Mouse (Mus musculus): Measurements from ENCODE around the gene Ankfy1. TPM values are rescaled to one million over a fixed set of nuclear protein-coding genes. Genes with fewer than 3 reads are reported as not detected.
A peak's percentile ranks its signal among the peaks of the same experiment; 100 is the strongest.
"Not testable (repeated sequence)": the region's sequence is repeated elsewhere in the genome, so short reads cannot be mapped to it uniquely, and the experiment has no call there.

Ankfy1 gene
- total RNA-seq, 2 experiments from 2014 or later: 36.5 to 38.6 TPM

DNA sequence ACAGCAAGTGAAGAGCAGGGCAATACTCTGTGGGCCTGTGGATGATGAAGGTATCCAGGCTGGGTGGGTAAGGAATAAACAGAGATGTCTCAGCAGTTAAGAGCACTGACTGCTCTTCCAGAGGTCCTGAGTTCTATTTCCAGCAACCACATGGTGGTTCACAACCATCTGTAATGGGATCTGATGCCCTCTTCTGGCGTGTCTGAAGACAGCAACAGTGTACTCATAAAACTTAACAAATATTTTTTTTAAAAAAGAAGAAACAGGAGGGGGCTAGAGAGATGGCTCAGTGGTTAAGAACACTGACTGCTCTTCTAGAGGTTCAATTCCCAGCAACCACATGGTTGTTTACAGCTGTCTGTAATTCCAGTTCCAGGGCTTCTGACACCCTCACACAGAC lies 82.8 kb downstream of the Ankfy1 start:
- DNase-seq (ENCODE audit: low spot score in 2 of 2); H3K4me3 ChIP-seq; H3K27ac ChIP-seq: not testable (repeated sequence)
- TF ChIP-seq CTCF (conservative IDR thresholded peaks at IDR 0.05): peak; percentile 63

DNA sequence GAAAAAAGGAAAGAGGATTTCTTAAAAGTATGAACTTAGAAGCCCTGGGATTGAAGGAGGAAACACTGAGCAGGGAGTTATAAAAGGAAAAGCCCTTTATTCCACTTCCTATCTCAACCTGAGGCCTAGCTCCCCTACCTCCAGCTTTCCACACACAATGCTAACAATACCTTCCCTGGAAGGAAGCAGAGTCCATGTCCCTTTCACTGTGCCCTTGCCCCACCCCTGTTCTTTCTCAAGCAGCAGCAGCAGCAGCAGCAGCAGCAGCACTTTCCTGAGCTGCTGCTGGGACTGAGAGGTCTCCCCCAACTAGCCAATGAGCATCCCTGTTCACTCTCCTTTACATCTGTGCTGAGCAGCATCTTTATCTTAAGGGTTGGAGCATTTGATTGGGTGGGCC lies 89.2 kb downstream of the Ankfy1 start:
- Histone ChIP-seq H3K27ac (no peak overlapping the region), H3K4me3 (no peak overlapping the region)
- no peak for DNase-seq (ENCODE audit: low spot score in 2 of 2)
- no peak for TF ChIP-seq CTCF (conservative IDR thresholded peaks at IDR 0.05)

DNA sequence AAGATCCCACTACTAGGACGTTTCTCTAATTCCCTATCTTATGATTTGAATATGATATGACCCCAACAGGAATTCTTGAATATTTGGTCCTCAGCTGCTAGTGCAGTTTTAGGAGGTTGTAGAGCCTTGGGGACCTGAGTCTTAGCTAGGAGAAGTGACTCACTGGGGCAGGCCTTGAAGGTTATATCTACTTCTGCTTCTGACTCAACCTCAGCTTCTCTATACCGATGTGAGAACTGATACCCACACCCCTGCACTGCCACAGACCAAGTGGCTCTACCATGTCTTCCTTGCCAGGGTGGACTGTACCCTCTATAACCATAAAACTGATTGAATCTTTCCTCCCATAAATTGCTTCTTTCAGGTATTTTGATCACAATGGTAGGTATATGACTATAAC lies 92.3 kb downstream of the Ankfy1 start:
- no peak for TF ChIP-seq CTCF (conservative IDR thresholded peaks at IDR 0.05)
- DNase-seq (ENCODE audit: low spot score in 2 of 2): no peak
- Histone ChIP-seq H3K27ac (no peak overlapping the region), H3K4me3 (no peak overlapping the region)

DNA sequence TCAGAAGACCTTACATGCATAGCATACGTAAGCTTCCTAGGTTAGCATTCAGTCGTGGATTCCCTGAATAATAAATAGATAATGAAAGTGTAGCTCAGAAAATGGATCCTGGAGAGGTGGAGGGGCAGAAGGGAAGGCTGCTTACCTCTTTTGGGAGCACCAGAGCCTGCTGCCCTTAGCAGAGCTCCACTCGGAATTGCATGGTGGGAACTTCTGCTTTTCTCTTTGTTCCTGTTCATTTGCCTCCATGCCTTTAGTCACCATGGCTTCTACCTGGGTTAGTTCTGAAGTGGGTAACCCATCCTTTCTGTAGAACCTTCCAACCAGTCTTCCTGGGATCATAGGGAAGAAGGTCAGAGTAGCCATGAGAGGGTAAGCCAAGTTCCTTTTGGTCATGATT lies 92.7 kb downstream of the Ankfy1 start:
- no peak for DNase-seq (ENCODE audit: low spot score in 2 of 2)

DNA sequence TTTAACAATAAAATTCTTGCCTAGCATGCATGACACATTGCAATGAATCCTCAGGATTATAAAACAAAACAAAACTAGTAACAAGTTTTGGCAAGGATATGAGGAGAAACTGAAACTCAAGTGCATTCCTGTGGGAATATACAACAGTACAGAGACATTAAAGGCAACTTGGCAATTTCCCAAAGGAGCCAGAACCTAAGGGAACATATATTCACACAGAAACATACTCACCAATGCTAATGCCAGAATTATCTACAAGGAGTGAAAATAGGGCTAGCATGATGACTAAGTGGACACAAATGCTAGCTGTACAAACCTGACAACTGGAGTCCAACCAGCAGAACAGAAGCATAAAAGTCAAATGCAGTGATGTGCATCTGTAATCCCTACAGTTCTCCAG lies 102.2 kb downstream of the Ankfy1 start:
- no peak for DNase-seq (ENCODE audit: low spot score in 2 of 2)

More for the DNA sequence above, 92.7 kb downstream of the Ankfy1 start:
- H3K27ac ChIP-seq: no peak overlapping the region
- H3K4me3 ChIP-seq: no peak overlapping the region
- TF ChIP-seq CTCF (conservative IDR thresholded peaks at IDR 0.05): no peak

DNA sequence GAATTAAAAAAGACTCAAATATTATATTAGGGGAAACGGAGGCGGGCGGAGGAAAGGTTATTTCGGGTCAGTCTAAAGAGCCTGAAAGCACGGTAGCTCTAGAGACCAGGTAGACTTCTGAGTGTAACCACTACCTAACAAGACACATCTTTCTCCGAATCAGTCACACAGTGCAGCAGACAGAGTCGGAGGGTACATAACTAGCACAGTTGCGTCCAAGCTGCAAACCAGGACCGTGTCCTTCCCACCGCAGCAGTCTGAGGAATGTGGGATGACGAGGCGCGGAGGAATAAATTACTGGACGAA lies 105.3 kb downstream of the Ankfy1 start:
- peak overlapping the region; percentile 97 for H3K4me3 ChIP-seq
- DNase-seq (ENCODE audit: low spot score in 2 of 2): no peak
- peak overlapping the region; percentile 94 for H3K27ac ChIP-seq
- no peak for TF ChIP-seq CTCF (conservative IDR thresholded peaks at IDR 0.05)

More for the DNA sequence above, 102.2 kb downstream of the Ankfy1 start:
- TF ChIP-seq CTCF (conservative IDR thresholded peaks at IDR 0.05): no peak
- Histone ChIP-seq H3K27ac (no peak overlapping the region), H3K4me3 (no peak overlapping the region)

DNA sequence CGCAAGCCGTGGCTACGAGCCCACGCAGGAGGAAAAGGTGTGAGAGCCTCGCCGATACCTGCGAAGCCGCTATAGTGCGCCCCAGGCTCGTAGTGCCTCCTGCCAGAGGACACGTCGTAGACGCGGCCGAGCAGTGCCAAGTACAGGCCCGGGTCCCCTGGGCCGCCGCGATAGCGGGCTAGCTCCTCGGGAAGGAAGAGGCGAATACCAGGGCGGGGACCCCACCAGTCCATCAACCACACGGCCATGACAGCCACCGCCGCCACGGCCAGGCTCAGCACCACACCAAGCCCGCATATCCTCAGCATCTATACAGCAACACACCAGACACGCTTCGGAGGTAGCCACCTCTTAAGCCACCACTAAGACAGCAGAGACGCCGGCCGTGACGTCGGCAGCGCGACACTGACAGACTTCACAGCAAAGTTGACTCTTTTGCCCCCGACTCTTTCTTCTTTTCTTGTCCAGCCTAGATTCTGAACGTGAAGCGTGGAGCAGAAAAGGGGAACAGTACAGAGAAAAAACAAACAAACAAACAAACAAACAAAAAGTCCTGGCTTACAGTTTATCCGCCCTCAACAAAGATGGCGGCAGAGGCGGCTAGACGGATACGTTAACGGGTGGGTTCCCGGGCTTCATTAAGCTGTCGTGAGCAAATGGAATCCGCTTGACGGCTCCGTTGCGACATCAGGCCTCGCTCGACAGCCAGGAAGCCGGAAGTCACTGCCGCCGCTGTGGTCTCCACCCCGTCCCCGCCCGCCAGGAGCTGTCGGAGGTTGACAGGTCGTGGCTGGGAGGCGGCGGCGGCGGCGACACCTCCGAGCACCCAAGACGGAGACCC lies 105.9 kb downstream of the Ankfy1 start, which contains the start of the genes Cyb5d2 and Zzef1:
Gene Cyb5d2 (minus strand): TSS at position 688 of the 841 bp plus-strand sequence.
Gene Zzef1 (plus strand): TSS at position 772 of the 841 bp plus-strand sequence.
- TF ChIP-seq CTCF (conservative IDR thresholded peaks at IDR 0.05): 0 out of 2 replicates have a peak, but pooled peaks have one; percentile 6
- Histone ChIP-seq H3K27ac (peak within 1 kb of the TSS; percentile 94), H3K4me3 (peak within 1 kb of the TSS; percentile 97)
- DNase-seq (ENCODE audit: low spot score in 2 of 2): peak; percentile 91 to 96

DNA sequence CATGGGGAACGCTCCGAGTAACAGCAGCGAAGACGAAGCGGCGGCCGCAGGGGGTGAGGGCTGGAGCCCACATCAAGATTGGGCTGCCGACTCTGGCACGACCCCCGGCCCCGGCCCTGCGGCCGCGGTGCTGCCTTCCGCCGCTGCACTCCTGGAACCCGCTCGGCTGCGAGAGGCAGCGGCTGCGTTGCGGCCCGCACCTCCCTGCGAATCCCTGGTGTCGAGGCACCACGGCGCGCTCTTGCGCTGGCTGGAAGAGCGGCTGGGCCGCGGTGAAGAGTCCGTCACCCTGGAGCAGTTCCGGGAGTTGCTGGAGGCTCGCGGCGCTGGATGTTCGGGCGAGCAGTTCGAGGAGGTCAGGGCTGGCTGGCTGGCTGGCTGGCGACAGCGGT lies 106.5 kb downstream of the Ankfy1 start:
- TF ChIP-seq CTCF (conservative IDR thresholded peaks at IDR 0.05): no peak
- Histone ChIP-seq H3K27ac (peak overlapping the region; percentile 94), H3K4me3 (peak overlapping the region; percentile 97)
- no peak for DNase-seq (ENCODE audit: low spot score in 2 of 2)

DNA sequence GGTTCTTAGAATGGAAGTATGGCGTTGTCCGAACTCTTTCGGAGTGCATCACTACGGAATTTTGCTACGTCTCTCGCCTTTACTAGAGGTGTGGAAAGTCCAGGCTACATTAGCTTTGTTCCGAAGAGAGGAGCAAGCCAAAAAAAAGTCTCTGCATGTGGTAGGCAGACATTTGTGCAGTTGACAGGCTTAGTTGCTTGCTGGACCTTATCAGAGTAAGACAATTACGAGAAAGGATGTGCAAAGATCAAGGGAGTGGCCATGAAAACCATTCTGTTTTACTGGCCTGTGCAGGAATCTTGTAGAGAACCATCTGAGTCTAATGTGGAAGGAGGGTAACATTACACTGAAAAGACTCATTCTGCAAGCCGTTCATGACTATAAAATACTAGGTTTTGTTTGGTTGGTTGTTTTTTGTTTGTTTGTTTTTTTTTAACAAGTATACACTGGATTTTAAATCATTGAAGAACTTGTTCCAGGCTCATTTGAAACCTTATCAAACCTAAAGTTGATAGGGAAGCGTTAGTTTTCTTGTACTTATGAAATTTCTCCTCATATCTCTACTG lies 107.0 kb downstream of the Ankfy1 start:
- DNase-seq (ENCODE audit: low spot score in 2 of 2): no peak
- Histone ChIP-seq H3K4me3 (peak overlapping the region; percentile 97), H3K27ac (peak overlapping the region; percentile 94)
- TF ChIP-seq CTCF (conservative IDR thresholded peaks at IDR 0.05): no peak

DNA sequence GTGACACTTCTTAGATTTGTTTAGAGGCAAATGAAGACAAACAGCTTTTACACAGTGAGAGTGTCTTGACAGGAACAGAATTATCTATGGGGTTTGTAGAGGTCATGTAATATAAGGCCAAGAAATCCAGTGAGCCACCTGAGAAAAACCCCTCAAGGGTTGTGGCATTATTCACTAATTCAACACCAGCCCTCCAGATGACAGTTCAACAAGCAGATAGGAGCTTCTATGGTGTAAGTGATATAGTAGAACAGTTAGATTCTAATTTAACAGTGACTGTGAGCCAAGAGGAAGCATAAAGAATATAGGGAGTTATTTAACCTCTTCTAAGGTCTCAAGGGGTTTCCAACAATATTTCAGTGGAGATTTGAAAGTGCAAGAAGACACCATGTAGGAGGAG lies 108.3 kb downstream of the Ankfy1 start:
- DNase-seq (ENCODE audit: low spot score in 2 of 2): no peak
- no peak overlapping the region for H3K4me3 ChIP-seq
- TF ChIP-seq CTCF (conservative IDR thresholded peaks at IDR 0.05): no peak
- H3K27ac ChIP-seq: no peak overlapping the region

DNA sequence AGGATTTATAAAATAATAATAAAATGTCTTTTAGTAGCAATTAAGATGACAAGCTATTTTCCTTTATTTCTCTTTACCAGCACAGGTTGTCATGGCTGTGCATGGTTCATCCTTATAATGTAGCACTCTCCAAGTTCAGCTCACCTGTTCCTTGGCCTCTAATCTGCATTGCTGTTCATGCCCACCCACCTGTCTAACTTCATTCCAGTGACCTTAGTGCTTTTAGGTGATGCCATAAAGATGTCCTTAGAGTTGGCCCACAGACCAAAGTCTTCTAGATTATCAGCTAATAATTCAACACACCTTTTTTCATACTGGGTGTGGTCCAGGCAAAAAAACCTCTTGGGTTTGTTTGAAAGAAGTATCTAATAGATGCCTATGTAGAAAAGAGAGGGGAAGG lies 111.4 kb downstream of the Ankfy1 start:
- Histone ChIP-seq H3K27ac (no peak overlapping the region), H3K4me3 (no peak overlapping the region)
- DNase-seq (ENCODE audit: low spot score in 2 of 2): no peak
- TF ChIP-seq CTCF (conservative IDR thresholded peaks at IDR 0.05): no peak

DNA sequence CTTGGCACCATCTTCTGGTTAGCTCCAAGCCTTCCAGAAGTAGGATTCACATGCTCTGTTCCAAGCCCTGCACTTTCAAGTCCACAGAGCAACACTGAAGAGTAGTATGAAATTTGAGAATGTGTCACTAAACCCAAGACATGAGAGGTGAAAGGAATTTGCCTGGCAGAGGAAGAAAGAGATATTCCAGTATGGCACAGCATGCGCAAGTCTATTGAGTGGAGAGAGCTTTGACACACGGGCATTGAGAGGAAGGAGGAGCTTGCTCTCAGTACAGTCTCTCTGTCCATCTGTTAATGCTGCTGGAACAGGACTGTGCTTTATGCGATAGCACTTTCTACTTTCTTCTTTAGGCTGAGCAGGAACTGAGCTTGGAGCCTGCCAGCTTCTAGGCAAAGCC lies 113.2 kb downstream of the Ankfy1 start:
- H3K27ac ChIP-seq: no peak overlapping the region
- no peak overlapping the region for H3K4me3 ChIP-seq
- no peak for TF ChIP-seq CTCF (conservative IDR thresholded peaks at IDR 0.05)
- no peak for DNase-seq (ENCODE audit: low spot score in 2 of 2)

DNA sequence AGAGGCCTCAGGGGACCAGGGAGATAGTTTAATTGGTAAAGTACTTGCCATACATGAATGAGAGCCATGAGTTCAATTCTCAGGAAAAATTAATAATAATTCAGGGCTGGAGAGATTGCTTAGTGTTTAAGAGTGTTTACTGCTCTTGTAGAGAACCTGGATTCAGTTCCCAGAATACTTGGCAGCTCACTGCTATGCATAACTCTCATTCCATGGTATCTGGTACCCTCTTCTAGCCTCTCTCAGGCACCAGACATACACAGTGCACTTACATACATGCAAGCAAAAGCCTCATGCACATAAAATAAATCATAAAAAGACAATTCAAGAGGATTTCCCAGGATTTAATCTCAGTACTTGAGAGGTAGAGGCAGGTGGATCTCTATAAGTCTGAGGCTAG lies 114.8 kb downstream of the Ankfy1 start:
- no peak overlapping the region for H3K4me3 ChIP-seq
- TF ChIP-seq CTCF (conservative IDR thresholded peaks at IDR 0.05): no peak
- DNase-seq (ENCODE audit: low spot score in 2 of 2): no peak

DNA sequence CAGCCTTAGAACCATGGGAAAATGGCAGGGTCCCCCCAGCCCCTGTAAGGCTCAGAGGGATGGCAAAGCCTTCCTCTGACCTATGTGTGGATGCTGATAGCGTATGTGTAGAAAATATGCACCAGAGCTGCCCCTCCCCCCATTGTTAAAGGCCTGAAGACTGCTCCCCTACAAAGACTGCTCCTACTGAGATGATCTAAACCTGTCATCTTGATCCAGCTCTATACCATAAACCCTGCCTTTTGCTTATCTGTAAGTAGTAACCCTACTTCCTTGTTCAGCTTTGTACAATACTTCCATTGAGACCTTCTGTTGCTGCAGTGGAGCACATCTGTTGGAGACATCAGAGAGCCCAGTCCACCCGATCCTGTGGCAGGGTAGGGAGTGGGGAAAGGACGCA lies 115.4 kb downstream of the Ankfy1 start:
- H3K27ac ChIP-seq: no peak overlapping the region
- H3K4me3 ChIP-seq: no peak overlapping the region
- no peak for TF ChIP-seq CTCF (conservative IDR thresholded peaks at IDR 0.05)
- DNase-seq (ENCODE audit: low spot score in 2 of 2): no peak

More for the DNA sequence above, 114.8 kb downstream of the Ankfy1 start:
- H3K27ac ChIP-seq: no peak overlapping the region
